Mouse (Mus musculus): ENCODE results near the gene Islr. TPM values are rescaled to one million over a fixed set of nuclear protein-coding genes. Genes with fewer than 3 reads are reported as not detected.
A peak's percentile ranks its signal among the peaks of the same experiment; 100 is the strongest.
"Not testable (repeated sequence)": the region's sequence is repeated elsewhere in the genome, so short reads cannot be mapped to it uniquely, and the experiment has no call there.

The Islr gene
- polyA plus RNA-seq (2016; fragmentation: Nextera tagmentation; extraction: Ambion mirVana) = 47.8 and 59.3 TPM in 2 replicates

GRCm38 (mm10) chr9:58203516-58204447 lies at the start of gene Islr, which contains the start of gene Islr2:
Islr (minus strand) TSS chr9:58204306.
Islr2 (minus strand) TSS chr9:58204319.
- Histone ChIP-seq H3K27ac (peak within 1 kb of the TSS; percentile 57), H3K36me3 (no peaks in the 10 kb centered on the region), H3K4me1 (peaks cover 43% of the 10 kb centered on the region), H3K9me3 (replicated peaks) (no peaks in the 10 kb centered on the region), H3K9ac (peak within 1 kb of the TSS; percentile 39), H3K4me2 (replicated peaks) (peak within 1 kb of the TSS; percentile 52), H3K27me3 (peaks cover 72% of the 10 kb centered on the region), H3K4me3 (peak within 1 kb of the TSS; percentile 27)
- ATAC-seq (ENCODE audit: low FRiP score) = peak; percentile 69
- 2% methylated on average over 42 of the region's 42 CpGs for WGBS

DNA sequence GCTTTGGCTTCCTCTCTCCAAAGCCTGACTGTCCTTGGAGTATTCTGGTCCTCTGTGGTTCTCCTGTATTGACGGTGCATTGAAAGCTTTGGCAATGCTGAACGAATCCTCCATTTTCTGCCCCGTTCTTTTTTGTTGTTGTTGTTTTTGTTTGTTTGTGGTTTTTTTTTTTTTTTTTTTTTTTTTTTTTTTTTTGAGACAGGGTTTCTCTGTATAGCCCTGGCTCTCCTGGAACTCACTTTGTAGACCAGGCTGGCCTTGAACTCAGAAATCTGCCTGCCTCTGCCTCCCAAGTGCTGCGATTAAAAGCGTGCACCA lies 49.7 kb upstream of the Islr start:
- 67% methylated on average over 5 of the region's 5 CpGs for WGBS
- H3K36me3 ChIP-seq = peaks cover 22% of the 10 kb centered on the region
- H3K4me1 ChIP-seq = peaks cover 28% of the 10 kb centered on the region
- not testable (repeated sequence) for H3K9me3 ChIP-seq (replicated peaks); ATAC-seq (ENCODE audit: low FRiP score); H3K27me3 ChIP-seq
- peak overlapping the region; percentile 83 for H3K4me2 ChIP-seq (replicated peaks)
- H3K9ac ChIP-seq = peak overlapping the region; percentile 87
- H3K27ac ChIP-seq = peak overlapping the region; percentile 66
- peak overlapping the region; percentile 75 for H3K4me3 ChIP-seq

- H3K9ac ChIP-seq = peak within 1 kb of the TSS; percentile 87
- peak; percentile 96 for ATAC-seq (ENCODE audit: low FRiP score)
- under 1% methylated on average over 31 of the region's 31 CpGs for WGBS
- H3K36me3 ChIP-seq = peaks cover 18% of the 10 kb centered on the region
- peak within 1 kb of the TSS; percentile 83 for H3K4me2 ChIP-seq (replicated peaks)
- no peaks in the 10 kb centered on the region for H3K9me3 ChIP-seq (replicated peaks)
- peaks cover 33% of the 10 kb centered on the region for H3K4me1 ChIP-seq
- H3K27me3 ChIP-seq = no peaks in the 10 kb centered on the region
- peak within 1 kb of the TSS; percentile 75 for H3K4me3 ChIP-seq
- H3K27ac ChIP-seq = peak within 1 kb of the TSS; percentile 66
Observed at GRCm38 (mm10) chr9:58253033-58253804, 49.1 kb upstream of the Islr start, which contains the start of gene Stoml1. Stoml1 (plus strand) TSS chr9:58253164.

DNA sequence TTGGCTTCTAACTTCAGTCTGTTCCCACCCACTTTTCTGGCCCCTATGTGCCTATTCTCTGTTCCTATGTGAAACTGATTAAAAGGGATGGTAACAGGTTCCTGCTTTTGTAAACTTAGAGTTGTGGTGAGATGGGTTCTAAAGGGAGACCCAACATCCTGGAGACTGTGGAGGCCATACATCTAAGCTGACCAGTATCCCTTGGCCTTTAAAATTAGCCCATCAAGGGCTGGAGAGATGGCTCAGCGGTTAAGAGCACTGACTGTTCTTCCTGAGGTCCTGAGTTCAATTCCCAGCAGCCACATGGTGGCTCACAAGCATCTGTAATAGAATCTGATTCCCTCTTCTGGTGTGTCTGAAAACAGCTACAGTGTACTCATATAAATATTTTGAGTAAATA lies 46.6 kb upstream of the Islr start:
- not testable (repeated sequence) for H3K4me2 ChIP-seq (replicated peaks); H3K27ac ChIP-seq; H3K9me3 ChIP-seq (replicated peaks); ATAC-seq (ENCODE audit: low FRiP score); H3K4me3 ChIP-seq; H3K36me3 ChIP-seq; H3K9ac ChIP-seq; H3K27me3 ChIP-seq
- H3K4me1 ChIP-seq = peaks cover 41% of the 10 kb centered on the region
- 90% methylated on average over 1 of the region's 1 CpGs for WGBS

- Histone ChIP-seq H3K4me1 (peaks cover 41% of the 10 kb centered on the region), H3K4me3 (no peak overlapping the region)
Observed at GRCm38 (mm10) chr9:58250322-58250721, 46.2 kb upstream of the Islr start.

GRCm38 (mm10) chr9:58249592-58250192 lies 45.6 kb upstream of the Islr start, which contains the start of gene Pml:
Pml (minus strand) TSS chr9:58249786.
- peak within 1 kb of the TSS; percentile 53 for H3K4me2 ChIP-seq (replicated peaks)
- no peaks in the 10 kb centered on the region for H3K9me3 ChIP-seq (replicated peaks)
- no peaks in the 10 kb centered on the region for H3K27me3 ChIP-seq
- peak within 1 kb of the TSS; percentile 67 for H3K27ac ChIP-seq
- peaks cover 36% of the 10 kb centered on the region for H3K4me1 ChIP-seq
- no peak for ATAC-seq (ENCODE audit: low FRiP score)
- peak within 1 kb of the TSS; percentile 41 for H3K4me3 ChIP-seq
- peak within 1 kb of the TSS; percentile 57 for H3K9ac ChIP-seq
- 1% methylated on average over 16 of the region's 16 CpGs for WGBS
- H3K36me3 ChIP-seq = no peaks in the 10 kb centered on the region

More at GRCm38 (mm10) chr9:58250322-58250721, 46.2 kb upstream of the Islr start:
- Histone ChIP-seq H3K4me2 (replicated peaks) (no peak overlapping the region; the same call in 1 of the 2 replicates), H3K27ac (no peak overlapping the region), H3K36me3 (no peaks in the 10 kb centered on the region), H3K27me3 (no peaks in the 10 kb centered on the region), H3K9ac (peak overlapping the region; percentile 57; the same call in 1 of the 2 replicates), H3K9me3 (replicated peaks) (no peaks in the 10 kb centered on the region)
- 76% methylated on average over 8 of the region's 8 CpGs for WGBS
- ATAC-seq (ENCODE audit: low FRiP score) = no peak

DNA sequence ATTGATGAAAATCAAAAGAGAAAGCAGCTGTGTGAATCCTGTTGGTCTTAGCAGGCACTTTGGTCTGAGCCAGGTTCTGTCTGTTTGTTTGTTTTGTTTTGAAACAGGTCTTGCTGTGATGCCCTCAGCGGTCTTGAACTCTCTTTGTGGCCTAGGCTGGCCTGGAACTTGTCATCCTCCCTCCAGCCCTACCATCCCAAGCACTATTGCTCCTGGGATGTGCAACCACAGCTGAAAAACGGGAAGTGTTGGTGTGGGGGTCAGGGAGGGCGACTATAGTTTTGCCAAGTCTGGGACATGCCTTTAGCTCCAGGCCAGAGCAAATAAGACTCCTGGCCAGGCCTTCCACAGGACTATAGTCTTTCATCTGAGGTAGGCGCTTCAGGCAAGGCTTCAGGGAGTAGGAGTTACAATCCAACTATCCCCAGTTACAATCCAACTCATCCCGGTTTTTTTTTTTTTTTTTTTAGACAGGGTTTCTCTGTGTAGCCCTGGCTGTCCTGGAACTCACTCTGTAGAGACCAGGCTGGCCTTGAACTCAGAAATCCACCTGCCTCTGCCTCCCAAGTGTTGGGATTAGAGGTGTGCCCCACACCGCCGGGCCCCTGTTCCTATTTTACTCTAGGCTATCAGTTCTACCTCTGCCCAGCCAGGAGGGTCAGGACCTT lies 44.8 kb upstream of the Islr start:
- ATAC-seq (ENCODE audit: low FRiP score) = no peak
- Histone ChIP-seq H3K9me3 (replicated peaks) (no peaks in the 10 kb centered on the region), H3K9ac (peak overlapping the region; percentile 57), H3K27me3 (no peaks in the 10 kb centered on the region), H3K4me1 (peaks cover 29% of the 10 kb centered on the region), H3K4me3 (peak overlapping the region; percentile 41), H3K36me3 (no peaks in the 10 kb centered on the region), H3K4me2 (replicated peaks) (peak overlapping the region; percentile 53), H3K27ac (no peak overlapping the region)
- WGBS = 52% methylated on average over 7 of the region's 7 CpGs

GRCm38 (mm10) chr9:58247064-58247759 lies 43.1 kb upstream of the Islr start:
- Histone ChIP-seq H3K9me3 (replicated peaks) (no peaks in the 10 kb centered on the region), H3K4me2 (replicated peaks) (peak overlapping the region; percentile 49), H3K4me3 (no peak overlapping the region), H3K9ac (no peak overlapping the region), H3K4me1 (peaks cover 32% of the 10 kb centered on the region), H3K27ac (no peak overlapping the region), H3K27me3 (no peaks in the 10 kb centered on the region), H3K36me3 (no peaks in the 10 kb centered on the region)
- peak; percentile 72 for ATAC-seq (ENCODE audit: low FRiP score)
- 15% methylated on average over 25 of the region's 25 CpGs for WGBS

DNA sequence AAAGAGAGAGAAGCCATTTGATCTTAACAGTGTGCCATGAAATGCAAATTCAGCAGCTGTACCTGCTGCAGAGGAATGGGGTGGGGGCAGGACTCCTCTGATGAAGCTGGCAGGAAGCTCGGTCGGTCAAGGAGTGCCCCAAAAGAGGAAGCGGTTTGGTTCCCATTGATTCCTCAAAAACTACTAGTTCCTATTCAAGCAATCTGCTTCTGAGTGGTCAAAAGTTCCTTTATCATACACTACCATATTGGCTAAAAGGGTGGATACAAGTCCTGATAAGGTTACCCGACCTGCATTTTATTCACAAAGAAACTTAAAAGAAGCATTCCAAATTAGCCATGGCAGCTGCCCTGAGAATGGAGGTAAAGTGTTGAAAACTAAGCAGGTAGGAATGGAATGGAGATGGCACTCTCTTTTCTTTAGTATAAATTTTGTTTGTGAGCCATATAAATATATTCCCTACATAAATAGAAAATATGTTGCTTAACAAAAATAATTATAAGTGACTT lies 42.0 kb upstream of the Islr start:
- Histone ChIP-seq H3K36me3 (no peaks in the 10 kb centered on the region), H3K27ac (no peak overlapping the region), H3K9me3 (replicated peaks) (no peaks in the 10 kb centered on the region), H3K4me1 (peaks cover 42% of the 10 kb centered on the region), H3K4me3 (no peak overlapping the region), H3K9ac (no peak overlapping the region), H3K4me2 (replicated peaks) (no peak overlapping the region), H3K27me3 (no peaks in the 10 kb centered on the region)
- no peak for ATAC-seq (ENCODE audit: low FRiP score)
- WGBS = 75% methylated on average over 4 of the region's 4 CpGs

DNA sequence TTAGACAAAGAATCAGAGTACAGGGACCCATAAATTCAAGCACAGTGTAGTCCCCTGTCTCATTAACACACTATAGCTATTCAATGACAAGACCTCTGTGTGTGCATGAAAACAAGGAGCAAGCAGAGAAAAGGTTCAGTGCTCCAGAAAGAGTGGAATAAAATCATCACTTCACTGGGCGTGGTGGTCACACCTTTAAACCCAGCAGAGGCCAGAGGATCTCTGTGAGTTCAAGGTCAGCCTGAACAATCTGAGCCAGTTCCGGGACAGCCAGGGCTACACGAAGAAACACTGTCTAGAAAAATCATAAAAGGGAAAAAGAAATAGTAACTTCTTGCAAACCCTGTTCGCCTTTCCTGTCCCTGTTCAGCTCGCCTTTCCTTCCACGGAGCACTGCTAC lies 39.6 kb upstream of the Islr start:
- H3K27me3 ChIP-seq = no peaks in the 10 kb centered on the region
- no peak overlapping the region for H3K4me3 ChIP-seq
- no peak for ATAC-seq (ENCODE audit: low FRiP score)
- 84% methylated on average over 6 of the region's 6 CpGs for WGBS
- no peak overlapping the region for H3K4me2 ChIP-seq (replicated peaks)
- no peak overlapping the region for H3K9ac ChIP-seq
- H3K36me3 ChIP-seq = no peaks in the 10 kb centered on the region
- no peaks in the 10 kb centered on the region for H3K9me3 ChIP-seq (replicated peaks)
- H3K27ac ChIP-seq = no peak overlapping the region
- H3K4me1 ChIP-seq = peaks cover 28% of the 10 kb centered on the region

GRCm38 (mm10) chr9:58242696-58243095 lies 38.6 kb upstream of the Islr start:
- no peak for ATAC-seq (ENCODE audit: low FRiP score)
- WGBS = 86% methylated on average over 5 of the region's 5 CpGs

More at GRCm38 (mm10) chr9:58242696-58243095, 38.6 kb upstream of the Islr start:
- Histone ChIP-seq H3K27ac (0 out of 2 replicates have a peak overlapping the region, but pooled peaks have one; percentile 18), H3K4me1 (peaks cover 24% of the 10 kb centered on the region), H3K4me2 (replicated peaks) (no peak overlapping the region), H3K9me3 (replicated peaks) (no peaks in the 10 kb centered on the region), H3K9ac (no peak overlapping the region), H3K4me3 (no peak overlapping the region), H3K36me3 (no peaks in the 10 kb centered on the region), H3K27me3 (no peaks in the 10 kb centered on the region)
